Mouse (Mus musculus): ENCODE results near the gene Gm28038. TPM values are rescaled to one million over a fixed set of nuclear protein-coding genes. Genes with fewer than 3 reads are reported as not detected.

Gm28038 gene
- total and polyA plus RNA-seq, 3 experiments, result not detected

DNA sequence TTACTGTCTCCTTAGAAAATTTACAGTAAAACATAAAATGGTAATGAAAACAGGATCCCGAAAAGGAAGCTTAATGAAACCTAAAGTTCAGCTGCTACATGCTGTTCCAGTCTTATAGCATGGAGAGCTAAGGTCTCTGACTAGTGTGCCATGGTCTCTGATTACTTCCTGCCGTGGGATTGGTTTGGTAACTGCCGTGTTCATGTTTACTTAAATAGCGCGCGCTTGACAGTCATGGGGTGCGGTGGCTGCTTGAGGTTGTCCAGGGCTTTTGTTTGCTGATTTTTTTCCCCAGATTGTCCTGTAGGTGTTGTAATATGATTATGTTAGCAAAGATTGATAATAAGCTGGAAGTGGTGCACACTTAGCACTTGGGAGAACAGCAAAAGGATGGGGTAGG is 25.2 kb downstream of the Gm28038 start:
- no peak for DNase-seq (ENCODE audit: low read depth, low spot score)
- Histone ChIP-seq H3K9ac (ENCODE audit: control insufficient read depth, low read depth, low read length, poor library complexity, severe bottlenecking) (no peak overlapping the region), H3K27me3 (ENCODE audit: control insufficient read depth in 1 of 2, insufficient read depth in 2 of 2, low read length in 2 of 2) (no peaks in the 10 kb centered on the region), H3K79me2 (ENCODE audit: control insufficient read depth, insufficient read depth, low read length, poor library complexity) (no peaks in the 10 kb centered on the region), H3K4me3 (ENCODE audit: control insufficient read depth in 1 of 2, insufficient read depth in 1 of 2, low read depth in 2 of 2, low read length in 2 of 2) (no peak overlapping the region), H3K27ac (ENCODE audit: control insufficient read depth, low read depth, low read length) (no peak overlapping the region), H3K9me3 (replicated peaks; ENCODE audit: insufficient read depth, low read length) (no peaks in the 10 kb centered on the region), H3K36me3 (ENCODE audit: control insufficient read depth in 1 of 2, insufficient read depth in 2 of 2, low read length in 2 of 2) (peaks cover 0 to 46% of the 10 kb centered on the region in 2 experiments; a peak in 2 of 4 replicates), H3K4me1 (ENCODE audit: control insufficient read depth in 1 of 2, insufficient read depth in 2 of 2, low read length in 2 of 2) (no peaks in the 10 kb centered on the region)
- TF ChIP-seq NRF1 (IDR thresholded peaks at IDR 0.05; ENCODE audit: insufficient read depth, low read depth, low read length, poor library complexity, severe bottlenecking) (no peak), EP300 (IDR thresholded peaks at IDR 0.05; ENCODE audit: low read depth in 1 of 2, low read length in 2 of 2) (no peak), USF1 (IDR thresholded peaks at IDR 0.05; ENCODE audit: low read depth, low read length) (no peak), TBP (IDR thresholded peaks at IDR 0.05; ENCODE audit: low read depth, low read length) (no peak), MAZ (IDR thresholded peaks at IDR 0.05; ENCODE audit: low read depth, low read length) (no peak)

DNA sequence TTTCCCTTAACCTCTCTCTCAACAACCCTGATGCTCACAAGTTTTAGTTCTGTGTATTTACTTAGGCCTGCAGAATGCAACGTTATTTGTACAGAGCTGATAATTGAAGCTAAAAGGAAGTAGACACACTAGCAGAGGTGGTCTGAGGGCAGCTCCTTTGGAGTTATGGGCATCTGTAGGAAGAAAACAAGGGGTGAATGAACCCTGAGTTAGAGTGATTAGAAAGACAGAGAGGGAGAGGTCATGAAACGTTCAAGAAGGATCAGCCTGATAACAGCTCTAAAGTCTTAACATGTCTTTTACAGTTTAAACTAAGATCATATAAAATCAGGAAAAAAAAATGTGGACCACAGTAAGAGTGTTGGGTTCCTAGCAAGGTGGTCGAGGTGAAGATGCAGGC is 28.5 kb downstream of the Gm28038 start:
- no peak overlapping the region for H3K9ac ChIP-seq (ENCODE audit: control insufficient read depth, low read depth, low read length, poor library complexity, severe bottlenecking)
- H3K79me2 ChIP-seq (ENCODE audit: control insufficient read depth, insufficient read depth, low read length, poor library complexity), result no peaks in the 10 kb centered on the region
- no peak overlapping the region for H3K27ac ChIP-seq (ENCODE audit: control insufficient read depth, low read depth, low read length)
- DNase-seq (ENCODE audit: low read depth, low spot score), result peak; percentile 42
- no peaks in the 10 kb centered on the region for H3K9me3 ChIP-seq (replicated peaks; ENCODE audit: insufficient read depth, low read length)
- H3K36me3 ChIP-seq (ENCODE audit: control insufficient read depth in 1 of 2, insufficient read depth in 2 of 2, low read length in 2 of 2), result peaks cover 0 to 41% of the 10 kb centered on the region in 2 experiments; a peak in 2 of 4 replicates
- H3K4me3 ChIP-seq (ENCODE audit: control insufficient read depth in 1 of 2, insufficient read depth in 1 of 2, low read depth in 2 of 2, low read length in 2 of 2), result no peak overlapping the region
- no peaks in the 10 kb centered on the region for H3K4me1 ChIP-seq (ENCODE audit: control insufficient read depth in 1 of 2, insufficient read depth in 2 of 2, low read length in 2 of 2)
- TF ChIP-seq E2F4 (IDR thresholded peaks at IDR 0.05; ENCODE audit: borderline replicate concordance, low read depth, low read length), result no peak
- TF ChIP-seq GATA1 (IDR thresholded peaks at IDR 0.05; ENCODE audit: low read depth, low read length), result peak; percentile 49
- 0 out of 2 replicates have a peak, but pooled peaks have one; percentile 36 for TF ChIP-seq MYB (IDR thresholded peaks at IDR 0.05; ENCODE audit: low read depth, low read length)
- TF ChIP-seq EP300 (IDR thresholded peaks at IDR 0.05; ENCODE audit: low read depth in 1 of 2, low read length in 2 of 2), result peak; percentile 66 to 78; a peak in 3 of 4 replicates
- TF ChIP-seq TAL1 (IDR thresholded peaks at IDR 0.05; ENCODE audit: low read length), result peak; percentile 52
- H3K27me3 ChIP-seq (ENCODE audit: control insufficient read depth in 1 of 2, insufficient read depth in 2 of 2, low read length in 2 of 2), result no peaks in the 10 kb centered on the region

- no peaks in the 10 kb centered on the region for H3K79me2 ChIP-seq (ENCODE audit: control insufficient read depth, insufficient read depth, low read length, poor library complexity)
- no peak for DNase-seq (ENCODE audit: low read depth, low spot score)
- H3K36me3 ChIP-seq (ENCODE audit: control insufficient read depth in 1 of 2, insufficient read depth in 2 of 2, low read length in 2 of 2), result peaks cover 0 to 33% of the 10 kb centered on the region in 2 experiments; a peak in 2 of 4 replicates
- H3K9ac ChIP-seq (ENCODE audit: control insufficient read depth, low read depth, low read length, poor library complexity, severe bottlenecking), result no peak overlapping the region
- no peak for TF ChIP-seq MAFK (IDR thresholded peaks at IDR 0.05; ENCODE audit: borderline replicate concordance, low read depth, low read length)
- no peak for TF ChIP-seq POLR2AphosphoS5 (IDR thresholded peaks at IDR 0.05; ENCODE audit: borderline replicate concordance, low read depth, low read length)
- no peak for TF ChIP-seq TBP (IDR thresholded peaks at IDR 0.05; ENCODE audit: low read depth, low read length)
- no peak for TF ChIP-seq JUND (IDR thresholded peaks at IDR 0.05; ENCODE audit: low read depth, low read length)
- TF ChIP-seq MEF2A (IDR thresholded peaks at IDR 0.05; ENCODE audit: extremely low read depth, insufficient replicate concordance, low read depth, low read length, poor library complexity, severe bottlenecking), result no peak
- TF ChIP-seq ZKSCAN1 (IDR thresholded peaks at IDR 0.05; ENCODE audit: low read depth, low read length), result no peak
- TF ChIP-seq SIN3A (IDR thresholded peaks at IDR 0.05; ENCODE audit: low read length), result no peak
- no peak for TF ChIP-seq SMC3 (IDR thresholded peaks at IDR 0.05; ENCODE audit: low read depth, low read length)
- no peak for TF ChIP-seq ETS1 (IDR thresholded peaks at IDR 0.05; ENCODE audit: low read depth, low read length)
- TF ChIP-seq BHLHE40 (IDR thresholded peaks at IDR 0.05; ENCODE audit: borderline replicate concordance, low read depth, low read length), result no peak
- no peak for TF ChIP-seq RCOR1 (IDR thresholded peaks at IDR 0.05; ENCODE audit: low read depth, low read length)
- TF ChIP-seq POLR2AphosphoS2 (IDR thresholded peaks at IDR 0.05; ENCODE audit: low read length), result no peak
- no peak for TF ChIP-seq MXI1 (IDR thresholded peaks at IDR 0.05; ENCODE audit: low read depth, low read length)
- no peak for TF ChIP-seq RAD21 (IDR thresholded peaks at IDR 0.05; ENCODE audit: low read depth, low read length)
- TF ChIP-seq EP300 (IDR thresholded peaks at IDR 0.05; ENCODE audit: low read depth in 1 of 2, low read length in 2 of 2), result no peak
- no peak for TF ChIP-seq UBTF (IDR thresholded peaks at IDR 0.05; ENCODE audit: borderline replicate concordance, insufficient read depth, low read depth, low read length)
- no peak overlapping the region for H3K4me3 ChIP-seq (ENCODE audit: control insufficient read depth in 1 of 2, insufficient read depth in 1 of 2, low read depth in 2 of 2, low read length in 2 of 2)
- no peaks in the 10 kb centered on the region for H3K9me3 ChIP-seq (replicated peaks; ENCODE audit: insufficient read depth, low read length)
- no peaks in the 10 kb centered on the region for H3K4me1 ChIP-seq (ENCODE audit: control insufficient read depth in 1 of 2, insufficient read depth in 2 of 2, low read length in 2 of 2)
- no peak overlapping the region for H3K27ac ChIP-seq (ENCODE audit: control insufficient read depth, low read depth, low read length)
- no peaks in the 10 kb centered on the region for H3K27me3 ChIP-seq (ENCODE audit: control insufficient read depth in 1 of 2, insufficient read depth in 2 of 2, low read length in 2 of 2)
Measured at GRCm38 (mm10) chr2:30311481-30311880, 30.6 kb downstream of the Gm28038 start.

Data from MEL (cell line).